Mouse (Mus musculus) MEL (cell line): ENCODE results near the gene Fam151a. TPM values are rescaled to one million over a fixed set of nuclear protein-coding genes. Genes with fewer than 3 reads are reported as not detected.

Source experiments
- DNase-seq: peaks from one replicate; pipeline ENCODE4 v3.0.0; 2011; ENCODE audit warnings: low read depth, low spot score
- H3K27ac ChIP-seq: 2 replicates; pipeline ENCODE4 v1.5.1; 2012; ENCODE audit warnings: low read depth, mild to moderate bottlenecking, control low read depth, low read length, moderate library complexity; ENCODE audit not compliant: control insufficient read depth
- H3K27me3 ChIP-seq, 2 experiments: fragments of 150-350 bp in 1 of 2; sonication (generic) in 1 of 2; 2 replicates each; pipeline ENCODE4 v1.6.1; 2012; ENCODE audit warnings: low read length in 2 of 2, mild to moderate bottlenecking in 2 of 2, improper control_type of control experiment in 1 of 2, moderate library complexity in 1 of 2; ENCODE audit not compliant: insufficient read depth in 2 of 2, control insufficient read depth in 1 of 2
- H3K36me3 ChIP-seq, 2 experiments: 2 replicates each; pipeline ENCODE4 v1.6.1; 2012 to 2014; ENCODE audit warnings: low read length in 2 of 2, improper control_type of control experiment in 1 of 2, inconsistent platforms in 1 of 2, mild to moderate bottlenecking in 1 of 2; ENCODE audit not compliant: insufficient read depth in 2 of 2, control insufficient read depth in 1 of 2
- H3K4me1 ChIP-seq, 2 experiments: fragments of 150-350 bp in 1 of 2; sonication (generic) in 1 of 2; 2 replicates each; pipeline ENCODE4 v1.6.1; 2012; ENCODE audit warnings: low read length in 2 of 2, improper control_type of control experiment in 1 of 2, mild to moderate bottlenecking in 1 of 2; ENCODE audit not compliant: insufficient read depth in 2 of 2, control insufficient read depth in 1 of 2
- H3K4me3 ChIP-seq, 2 experiments: fragments of 150-350 bp in 1 of 2; sonication (generic) in 1 of 2; 2 replicates each; pipeline ENCODE4 v1.5.1; 2012; ENCODE audit warnings: low read depth in 2 of 2, low read length in 2 of 2, mild to moderate bottlenecking in 2 of 2, moderate library complexity in 2 of 2, control low read depth in 1 of 2, improper control_type of control experiment in 1 of 2; ENCODE audit not compliant: control insufficient read depth in 1 of 2, insufficient read depth in 1 of 2
- H3K79me2 ChIP-seq: 2 replicates; pipeline ENCODE4 v1.6.1; 2012; ENCODE audit warnings: mild to moderate bottlenecking, low read length, moderate library complexity; ENCODE audit not compliant: control insufficient read depth, poor library complexity, insufficient read depth
- H3K9ac ChIP-seq: 2 replicates; pipeline ENCODE4 v1.6.1; 2012; ENCODE audit warnings: low read depth, mild to moderate bottlenecking, control low read depth, low read length, moderate library complexity; ENCODE audit not compliant: control insufficient read depth, poor library complexity, severe bottlenecking
- H3K9me3 ChIP-seq: fragments of 150-350 bp; sonication (generic); replicated peaks from 2 replicates; pipeline ENCODE4 v1.6.1; 2012; ENCODE audit warnings: mild to moderate bottlenecking, low read length, improper control_type of control experiment, moderate library complexity; ENCODE audit not compliant: insufficient read depth
- ETS1 ChIP-seq: IDR thresholded peaks from 2 replicates; pipeline ENCODE4 v1.6.1; 2012; ENCODE audit warnings: low read depth, mild to moderate bottlenecking, inconsistent platforms, low read length, improper control_type of control experiment, moderate library complexity
- GATA1 ChIP-seq: IDR thresholded peaks from 2 replicates; pipeline ENCODE4 v1.6.1; 2011; ENCODE audit warnings: low read depth, low read length, improper control_type of control experiment
- KAT2A ChIP-seq: conservative IDR thresholded peaks from 2 replicates; pipeline ENCODE4 v1.6.1; 2012; ENCODE audit warnings: low read depth, low read length, improper control_type of control experiment, inconsistent platforms
- POLR2A ChIP-seq, 2 experiments: IDR thresholded peaks; 2 replicates each; pipeline ENCODE4 v1.6.1; 2011 to 2012; ENCODE audit warnings: low read length in 2 of 2, mild to moderate bottlenecking in 2 of 2, control low read depth in 1 of 2, improper control_type of control experiment in 1 of 2, low read depth in 1 of 2, moderate library complexity in 1 of 2; ENCODE audit not compliant: control insufficient read depth in 1 of 2, insufficient read depth in 1 of 2, poor library complexity in 1 of 2
- POLR2AphosphoS2 ChIP-seq: IDR thresholded peaks from 2 replicates; pipeline ENCODE4 v1.6.1; 2011; ENCODE audit warnings: low read length, improper control_type of control experiment
- POLR2AphosphoS5 ChIP-seq: IDR thresholded peaks from 2 replicates; pipeline ENCODE4 v1.6.1; 2012; ENCODE audit warnings: low read depth, borderline replicate concordance, mild to moderate bottlenecking, inconsistent platforms, low read length, moderate library complexity, mixed read lengths
- RCOR1 ChIP-seq: IDR thresholded peaks from 2 replicates; pipeline ENCODE4 v1.6.1; 2012; ENCODE audit warnings: low read depth, mild to moderate bottlenecking, inconsistent platforms, low read length, improper control_type of control experiment
- SMC3 ChIP-seq: IDR thresholded peaks from 2 replicates; pipeline ENCODE4 v1.6.1; 2011; ENCODE audit warnings: low read depth, low read length, improper control_type of control experiment
- TAL1 ChIP-seq: IDR thresholded peaks from 2 replicates; pipeline ENCODE4 v1.6.1; 2012; ENCODE audit warnings: mild to moderate bottlenecking, inconsistent platforms, low read length, moderate library complexity, mixed read lengths
- USF1 ChIP-seq: IDR thresholded peaks from 2 replicates; pipeline ENCODE4 v1.6.1; 2014; ENCODE audit warnings: low read depth, mild to moderate bottlenecking, inconsistent platforms, low read length, improper control_type of control experiment, moderate library complexity
- ZKSCAN1 ChIP-seq: IDR thresholded peaks from 2 replicates; pipeline ENCODE4 v1.6.1; 2012; ENCODE audit warnings: low read depth, mild to moderate bottlenecking, inconsistent platforms, low read length, improper control_type of control experiment, moderate library complexity
- polyA plus RNA-seq, 2 experiments: library from polyadenylated mRNA; stranded (reverse) in 1 of 2; unstranded in 1 of 2; fragments of >175 nt in 1 of 2; fragments of >200 nt in 1 of 2; gene quantifications; 2 replicates each; pipeline versions ENCODE4 v1.2.1 to v1.2.4; 2012; ENCODE audit warnings: low replicate concordance in 2 of 2, low read depth in 1 of 2; ENCODE audit not compliant: insufficient read length in 2 of 2, insufficient read depth in 1 of 2, missing spikeins in 1 of 2
- total RNA-seq: library from RNA; depleted of rRNA; stranded (reverse); fragments of 300-350 nt; gene quantifications from 2 replicates; pipeline ENCODE4 v1.2.3, GENCODE M21; 2012; rRNA removed

Gene Fam151a
- 0.08 and 0.10 TPM in 2 replicates for total RNA-seq
- polyA plus RNA-seq: not detected

DNA sequence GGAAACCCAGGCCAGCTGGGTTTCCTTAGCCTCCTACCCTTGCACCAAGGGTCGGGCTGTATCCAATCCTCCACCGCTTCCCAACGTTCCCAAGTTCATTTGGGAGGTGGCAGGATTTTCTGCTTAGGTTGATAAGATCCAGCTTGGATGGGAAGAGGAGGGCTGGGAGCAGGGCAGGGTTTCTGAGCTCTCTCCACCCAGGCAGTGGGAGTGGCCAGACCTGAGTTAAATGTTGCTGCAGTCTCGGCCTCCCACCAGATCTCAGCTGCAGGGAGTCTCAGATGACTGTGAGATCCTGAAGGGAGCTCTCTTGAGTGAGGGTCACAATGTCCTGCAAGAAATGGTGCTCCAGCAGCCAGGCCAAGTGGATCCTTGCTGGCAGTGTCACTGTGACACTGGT is at the start of gene Fam151a:
Fam151a (plus strand) TSS at position 254 of the 400 bp plus-strand sequence.
- Histone ChIP-seq H3K4me3 (no peak within 1 kb of the TSS), H3K36me3 (no peaks in the 10 kb centered on the region), H3K9me3 (no peaks in the 10 kb centered on the region), H3K27ac (no peak within 1 kb of the TSS), H3K27me3 (peaks cover 1 to 12% of the 10 kb centered on the region in 2 experiments; a peak in 3 of 4 replicates), H3K9ac (no peak within 1 kb of the TSS), H3K79me2 (no peaks in the 10 kb centered on the region), H3K4me1 (no peaks in the 10 kb centered on the region)
- TF ChIP-seq ZKSCAN1 (no peak), ETS1 (no peak), GATA1 (no peak), TAL1 (no peak), USF1 (no peak), SMC3 (no peak), POLR2AphosphoS5 (no peak)
- DNase-seq: no peak

DNA sequence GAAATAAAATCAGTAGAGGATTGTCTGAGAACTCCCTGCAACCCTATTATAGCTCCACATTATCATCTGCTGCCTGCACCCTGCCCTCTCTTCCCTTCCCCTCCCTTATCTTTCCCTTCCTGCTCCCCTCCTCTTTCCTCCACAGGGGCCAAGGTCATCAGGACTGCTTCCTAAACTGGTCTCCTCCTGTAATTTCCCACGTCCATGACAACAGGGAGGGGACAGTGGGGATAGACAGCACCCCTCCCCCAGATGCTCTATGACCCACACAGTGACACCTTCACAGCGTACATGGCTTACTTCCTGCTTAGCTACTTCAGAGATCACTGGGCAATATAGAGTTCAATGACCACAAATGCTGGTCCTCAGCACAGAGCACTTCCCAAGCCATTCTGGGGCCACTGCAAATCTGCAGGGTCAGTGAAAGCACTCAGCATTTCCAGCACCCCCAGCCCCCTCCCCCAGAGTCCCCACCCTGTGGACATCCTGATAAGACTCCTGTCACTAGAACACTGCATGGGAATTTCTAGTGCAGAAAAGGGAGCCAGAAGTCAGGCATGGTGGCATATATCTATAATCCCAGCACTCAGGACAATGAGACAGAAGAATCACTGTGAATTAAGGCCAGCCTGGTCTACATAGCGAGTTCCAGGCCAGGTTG is 44.9 kb upstream of the Fam151a start:
- H3K79me2 ChIP-seq: no peaks in the 10 kb centered on the region
- H3K4me3 ChIP-seq: no peak overlapping the region
- peaks cover 13 to 18% of the 10 kb centered on the region in 2 experiments for H3K27me3 ChIP-seq
- no peaks in the 10 kb centered on the region for H3K9me3 ChIP-seq
- H3K4me1 ChIP-seq: no peaks in the 10 kb centered on the region
- no peak for TF ChIP-seq USF1
- no peak for TF ChIP-seq RCOR1
- H3K36me3 ChIP-seq: no peaks in the 10 kb centered on the region
- no peak for DNase-seq
- H3K27ac ChIP-seq: no peak overlapping the region
- H3K9ac ChIP-seq: no peak overlapping the region

DNA sequence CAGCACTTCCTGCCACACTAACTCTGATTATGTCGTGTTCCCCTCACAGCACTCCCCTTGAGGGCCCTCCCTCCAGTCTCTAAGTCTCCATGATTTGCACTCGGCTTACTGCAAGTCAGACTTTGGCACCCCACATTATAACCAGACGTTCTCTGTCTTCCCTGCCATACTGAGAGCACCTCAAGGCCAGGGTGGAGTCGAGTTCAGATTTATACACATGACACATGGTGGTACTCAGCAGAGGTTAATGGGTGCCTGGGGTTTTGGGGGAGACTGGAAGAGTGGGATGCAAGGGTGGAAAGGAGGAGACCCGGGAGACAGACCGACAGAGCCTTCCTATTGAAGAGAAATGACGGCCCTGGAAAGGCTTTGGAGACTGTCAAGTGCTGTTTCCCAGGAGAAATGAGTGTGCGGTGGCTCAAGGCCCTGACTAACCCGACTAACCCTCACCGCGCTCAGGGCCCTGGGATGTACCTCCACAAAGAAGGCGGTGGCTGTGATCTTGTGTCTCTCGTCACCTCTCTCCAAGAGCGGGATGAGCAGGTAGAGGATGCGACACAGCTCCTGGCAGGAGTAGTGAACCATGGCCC is 39.8 kb upstream of the Fam151a start:
- H3K9ac ChIP-seq: no peak overlapping the region
- H3K9me3 ChIP-seq: no peaks in the 10 kb centered on the region
- TF ChIP-seq POLR2AphosphoS2 (no peak), KAT2A (no peak), POLR2A (IDR thresholded peaks at IDR 0.05; ENCODE audit: control insufficient read depth in 1 of 2, insufficient read depth in 1 of 2, low read depth in 1 of 2, low read length in 2 of 2, poor library complexity in 1 of 2) (no peak), ETS1 (no peak)
- TF ChIP-seq, all 39 proteins: peak for 0
- Histone ChIP-seq H3K36me3 (no peaks in the 10 kb centered on the region), H3K27me3 (peaks cover 2 to 10% of the 10 kb centered on the region in 2 experiments; a peak in 2 of 4 replicates), H3K4me3 (no peak overlapping the region), H3K4me1 (no peaks in the 10 kb centered on the region), H3K79me2 (no peaks in the 10 kb centered on the region), H3K27ac (no peak overlapping the region)
- DNase-seq: no peak
